7 mouse cellular contexts compared by ENCODE assay signal in the genomic region with DNA sequence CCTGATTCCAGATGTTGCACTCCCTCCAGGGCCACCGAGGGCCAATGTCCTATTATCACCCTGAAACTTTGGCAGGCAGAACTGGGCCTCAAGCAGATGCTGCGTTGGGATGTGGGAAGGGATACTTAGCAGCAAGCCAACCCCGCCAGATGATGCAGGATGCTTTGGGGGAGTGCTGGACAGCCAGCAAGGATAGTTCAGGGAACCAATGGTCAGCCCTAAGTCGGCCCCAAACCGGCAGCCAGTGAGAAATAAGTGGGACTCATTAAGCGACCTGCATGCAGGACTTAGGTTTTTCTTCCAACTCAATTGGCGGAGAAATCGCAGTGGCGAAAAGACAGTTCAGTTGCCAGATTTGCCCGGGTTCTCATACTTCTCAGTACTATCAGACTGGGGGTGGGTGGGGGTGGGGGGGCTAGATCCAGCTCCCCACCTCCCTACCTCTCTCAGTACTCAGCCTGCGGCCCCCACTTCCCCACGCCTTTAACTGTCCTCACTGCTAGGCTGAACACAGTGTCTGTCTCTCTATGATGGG. TPM values are rescaled to one million over a fixed set of nuclear protein-coding genes. Genes with fewer than 3 reads are reported as not detected.
DNase-seq lines count a peak whose midpoint lies in the region; ATAC-seq and TF ChIP-seq lines count a peak whose summit lies in the region.

No protein-coding gene starts in this region.

- H3K36me3 ChIP-seq in thymus, adult 2 months (ENCODE audit: control insufficient read depth, insufficient read depth, low read length): peaks cover 8% of the 10 kb centered on the region
- H3K36me3 ChIP-seq in forebrain, embryonic 11.5 days (ENCODE audit: control insufficient read depth, insufficient read depth, low read length): no peaks in the 10 kb centered on the region
- no peaks in the 10 kb centered on the region for H3K36me3 ChIP-seq in hindbrain, postnatal 0 days (ENCODE audit: insufficient read depth, low read length)
- 0 out of 2 replicates have a peak, but pooled peaks cover 2% of the 10 kb centered on the region for H3K36me3 ChIP-seq in midbrain, embryonic 14.5 days (ENCODE audit: control insufficient read depth, insufficient read depth, low read length)

- ATAC-seq in forebrain, embryonic 11.5 days (replicated peaks; ENCODE audit: low FRiP score): no peak
- peak; percentile 7; the same call in 1 of the 2 replicates for ATAC-seq in hindbrain, postnatal 0 days
- no peak for ATAC-seq in midbrain, embryonic 14.5 days (ENCODE audit: low FRiP score, low TSS enrichment)

- H3K9ac ChIP-seq in forebrain, embryonic 11.5 days (ENCODE audit: low read length): peak overlapping the region; percentile 98
- peak overlapping the region; percentile 98 for H3K9ac ChIP-seq in hindbrain, postnatal 0 days (replicated peaks; ENCODE audit: low read length)
- H3K9ac ChIP-seq in midbrain, embryonic 14.5 days (replicated peaks; ENCODE audit: low read length): peak overlapping the region; percentile 99

- 14% methylated on average over 12 of the region's 12 CpGs for WGBS in thymus, adult 2 months
- WGBS in forebrain, embryonic 11.5 days: 7% methylated on average over 12 of the region's 12 CpGs
- WGBS in hindbrain, postnatal 0 days: 10% methylated on average over 12 of the region's 12 CpGs
- WGBS in midbrain, embryonic 14.5 days: 16% methylated on average over 12 of the region's 12 CpGs

- TF ChIP-seq CTCF in thymus, adult 2 months (IDR thresholded peaks at IDR 0.05; ENCODE audit: borderline replicate concordance, control insufficient read depth, extremely low read depth, insufficient read depth, low read length, poor library complexity): no peak
- no peak for TF ChIP-seq CTCF in hindbrain, postnatal 0 days (IDR thresholded peaks at IDR 0.05; ENCODE audit: low read depth)

- peak overlapping the region; percentile 81 for H3K4me2 ChIP-seq in forebrain, embryonic 11.5 days (ENCODE audit: low read depth, low read length, severe bottlenecking)
- peak overlapping the region; percentile 64 for H3K4me2 ChIP-seq in hindbrain, postnatal 0 days (ENCODE audit: low read depth, low read length)
- peak overlapping the region; percentile 71 for H3K4me2 ChIP-seq in midbrain, embryonic 14.5 days (ENCODE audit: low read length)

- no peaks in the 10 kb centered on the region for H3K9me3 ChIP-seq in forebrain, embryonic 11.5 days (ENCODE audit: control insufficient read depth, low read length)
- no peaks in the 10 kb centered on the region for H3K9me3 ChIP-seq in hindbrain, postnatal 0 days (ENCODE audit: low read length)
- no peaks in the 10 kb centered on the region for H3K9me3 ChIP-seq in midbrain, embryonic 14.5 days (ENCODE audit: control insufficient read depth, low read length)

- no peak for TF ChIP-seq POLR2A in thymus, adult 2 months (IDR thresholded peaks at IDR 0.05; ENCODE audit: control insufficient read depth, extremely low read depth, insufficient read depth, low read length, poor library complexity)

- H3K4me3 ChIP-seq in thymus, adult 2 months (ENCODE audit: control insufficient read depth, insufficient read depth, low read length): peak overlapping the region; percentile 55
- H3K4me3 ChIP-seq in forebrain, embryonic 11.5 days (ENCODE audit: low read depth, low read length): peak overlapping the region; percentile 89
- peak overlapping the region; percentile 88 for H3K4me3 ChIP-seq in hindbrain, postnatal 0 days (ENCODE audit: low read length)
- H3K4me3 ChIP-seq in midbrain, embryonic 14.5 days (replicated peaks; ENCODE audit: low read depth, low read length): peak overlapping the region; percentile 85

- H3K27ac ChIP-seq in thymus, adult 2 months (ENCODE audit: control insufficient read depth, insufficient read depth, low read length): peak overlapping the region; percentile 66
- no peak overlapping the region for H3K27ac ChIP-seq in forebrain, embryonic 11.5 days (ENCODE audit: low read depth, low read length)
- H3K27ac ChIP-seq in hindbrain, postnatal 0 days: peak overlapping the region; percentile 98
- peak overlapping the region; percentile 97 for H3K27ac ChIP-seq in midbrain, embryonic 14.5 days (replicated peaks; ENCODE audit: low read depth, low read length)

- H3K4me1 ChIP-seq in thymus, adult 2 months (replicated peaks; ENCODE audit: control insufficient read depth, insufficient read depth, low read length): peaks cover 78% of the 10 kb centered on the region
- peaks cover 29% of the 10 kb centered on the region; the same call in 1 of the 2 replicates for H3K4me1 ChIP-seq in forebrain, embryonic 11.5 days (replicated peaks; ENCODE audit: control insufficient read depth, insufficient read depth, low read length)
- peaks cover 34% of the 10 kb centered on the region for H3K4me1 ChIP-seq in hindbrain, postnatal 0 days (ENCODE audit: insufficient read depth, low read length)
- peaks cover 44% of the 10 kb centered on the region for H3K4me1 ChIP-seq in midbrain, embryonic 14.5 days (ENCODE audit: control insufficient read depth, insufficient read depth, low read length)

- no peaks in the 10 kb centered on the region for H3K27me3 ChIP-seq in thymus, adult 2 months (ENCODE audit: control insufficient read depth, insufficient read depth, low read length)
- peaks cover 2% of the 10 kb centered on the region; the same call in 1 of the 2 replicates for H3K27me3 ChIP-seq in forebrain, embryonic 11.5 days (ENCODE audit: control insufficient read depth, insufficient read depth, low read length)
- no peaks in the 10 kb centered on the region for H3K27me3 ChIP-seq in hindbrain, postnatal 0 days (ENCODE audit: insufficient read depth, low read length)
- H3K27me3 ChIP-seq in midbrain, embryonic 14.5 days (ENCODE audit: control insufficient read depth, insufficient read depth, low read length): no peaks in the 10 kb centered on the region

- no peak for DNase-seq in thymus, adult 2 months
- DNase-seq in thymus, adult 18-20 months: no peak
- no peak for DNase-seq in forebrain, embryonic 11.5 days (ENCODE audit: low spot score)
- no peak for DNase-seq in hindbrain, postnatal 0 days (ENCODE audit: low spot score)
- DNase-seq in midbrain, embryonic 14.5 days: peak; percentile 53
- DNase-seq in right cerebral cortex, postnatal 36 days (ENCODE audit: low spot score in 2 of 2): no peak
- DNase-seq in layer of hippocampus, adult 11-12 months (ENCODE audit: low spot score): no peak

RNA-seq across cellular contexts. Expression of a gene that starts 14.0 kb away (rescaled TPM):
- polyA plus RNA-seq in thymus, adult 2 months (2012; rRNA removed): 827 and 963 TPM in 2 replicates
- polyA plus RNA-seq in forebrain, embryonic 11.5 days (2014; fragmentation: Nextera tagmentation; extraction: Ambion mirVana): 23.9 and 26.4 TPM in 2 replicates
- total RNA-seq in hindbrain, postnatal 0 days (2014; rRNA removed): 23.6 and 28.6 TPM in 2 replicates
- polyA plus RNA-seq in hindbrain, postnatal 0 days (2015; fragmentation: Nextera tagmentation; extraction: Ambion mirVana): 21.7 and 23.7 TPM in 2 replicates
- 29.8 and 30.5 TPM in 2 replicates for polyA plus RNA-seq in midbrain, embryonic 14.5 days (2014; fragmentation: Nextera tagmentation; extraction: Ambion mirVana)

RNA-seq across cellular contexts. Expression of a gene that starts 52.0 kb away (rescaled TPM):
- 62.1 and 62.8 TPM in 2 replicates for polyA plus RNA-seq in thymus, adult 2 months (2012; rRNA removed)
- 32.1 and 32.9 TPM in 2 replicates for polyA plus RNA-seq in forebrain, embryonic 11.5 days (2014; fragmentation: Nextera tagmentation; extraction: Ambion mirVana)
- 84.4 and 89.3 TPM in 2 replicates for total RNA-seq in hindbrain, postnatal 0 days (2014; rRNA removed)
- 140 and 152 TPM in 2 replicates for polyA plus RNA-seq in hindbrain, postnatal 0 days (2015; fragmentation: Nextera tagmentation; extraction: Ambion mirVana)
- polyA plus RNA-seq in midbrain, embryonic 14.5 days (2014; fragmentation: Nextera tagmentation; extraction: Ambion mirVana): 72.9 and 100 TPM in 2 replicates

Comparison
In these comparisons a context has a peak if more than half of its experiments do, and no peak if none do; other contexts are left out.
1. RNA of a gene that starts 14.0 kb away (polyA plus RNA-seq): 827 to 963 TPM in thymus, adult 2 months; 29.8 to 30.5 TPM in midbrain, embryonic 14.5 days, 23.9 to 26.4 TPM in forebrain, embryonic 11.5 days and 21.7 to 23.7 TPM in hindbrain, postnatal 0 days; every median in the first group is over 10 times any median in the second.
2. Peak in every context shown above with its lines, with median percentiles within 50 percentile points of each other: H3K4me3 ChIP-seq, H3K4me2 ChIP-seq and H3K9ac ChIP-seq.